8 mouse cellular contexts compared by ENCODE assay signal in genomic region chr14:33447027-33447569, GRCm38 (mm10). TPM values are rescaled to one million over a fixed set of nuclear protein-coding genes. Genes with fewer than 3 reads are reported as not detected.
DNase-seq lines count a peak whose midpoint lies in the region; ATAC-seq and TF ChIP-seq lines count a peak whose summit lies in the region.

Gene Mapk8, minus strand, starts transcription at chr14:33447158.

- H3K36me3 ChIP-seq in ES-E14 (ENCODE audit: control insufficient read depth, insufficient read depth, low read length, poor library complexity, severe bottlenecking): no peaks in the 10 kb centered on the region
- H3K36me3 ChIP-seq in forebrain, embryonic 16.5 days (ENCODE audit: control insufficient read depth, insufficient read depth): no peaks in the 10 kb centered on the region
- H3K36me3 ChIP-seq in lung, embryonic 15.5 days: no peaks in the 10 kb centered on the region

- in situ Hi-C loops in ES-E14 (cut with MboI; ENCODE audit: low sequenced_read_pairs in 2 of 2, unreplicated experiment in 2 of 2): no loop called here

- H3K9me3 ChIP-seq in ES-E14 (ENCODE audit: control insufficient read depth, insufficient read depth, low read depth, low read length): no peaks in the 10 kb centered on the region
- no peaks in the 10 kb centered on the region for H3K9me3 ChIP-seq in forebrain, embryonic 16.5 days (ENCODE audit: control insufficient read depth, low read length)
- no peaks in the 10 kb centered on the region for H3K9me3 ChIP-seq in lung, embryonic 15.5 days

- H3K27me3 ChIP-seq in forebrain, embryonic 16.5 days (replicated peaks; ENCODE audit: control insufficient read depth, insufficient read depth, low read length): no peaks in the 10 kb centered on the region
- H3K27me3 ChIP-seq in lung, embryonic 15.5 days: no peaks in the 10 kb centered on the region

- H3K4me1 ChIP-seq in ES-E14 (ENCODE audit: control insufficient read depth in 2 of 2, insufficient read depth in 2 of 2, low read length in 2 of 2, poor library complexity in 1 of 2): peaks cover 2% of the 10 kb centered on the region in 2 experiments; a peak in 2 of 4 replicates
- H3K4me1 ChIP-seq in forebrain, embryonic 16.5 days (replicated peaks; ENCODE audit: control insufficient read depth, insufficient read depth, low read length): peaks cover 11% of the 10 kb centered on the region
- H3K4me1 ChIP-seq in lung, embryonic 15.5 days: peaks cover 23% of the 10 kb centered on the region; the same call in 1 of the 2 replicates

- H3K4me2 ChIP-seq in forebrain, embryonic 16.5 days (ENCODE audit: low read length): peak within 1 kb of the TSS; percentile 74
- peak within 1 kb of the TSS; percentile 60 for H3K4me2 ChIP-seq in lung, embryonic 15.5 days

- ATAC-seq in forebrain, embryonic 16.5 days: peak; percentile 97
- ATAC-seq in lung, embryonic 15.5 days (ENCODE audit: borderline replicate concordance, extremely low read depth, low FRiP score, low TSS enrichment): peak; percentile 99

- 0 out of 2 replicates have a peak within 1 kb of the TSS, but pooled peaks have one; percentile 42 for H3K27ac ChIP-seq in ES-E14 (ENCODE audit: insufficient read depth, low read depth, low read length, poor library complexity, severe bottlenecking)
- peak within 1 kb of the TSS; percentile 88 for H3K27ac ChIP-seq in forebrain, embryonic 16.5 days (ENCODE audit: low read length)
- H3K27ac ChIP-seq in lung, embryonic 15.5 days: peak within 1 kb of the TSS; percentile 90

- under 1% methylated on average over 52 of the region's 70 CpGs for WGBS in forebrain, embryonic 16.5 days
- 0% methylated on average over 64 of the region's 70 CpGs for WGBS in lung, embryonic 15.5 days

- peak within 1 kb of the TSS; percentile 90 to 96 for H3K4me3 ChIP-seq in ES-E14 (ENCODE audit: insufficient read depth in 1 of 2, low read depth in 1 of 2, low read length in 2 of 2, poor library complexity in 1 of 2, severe bottlenecking in 1 of 2)
- H3K4me3 ChIP-seq in forebrain, embryonic 16.5 days (replicated peaks; ENCODE audit: low read length): peak within 1 kb of the TSS; percentile 62
- peak within 1 kb of the TSS; percentile 85 for H3K4me3 ChIP-seq in lung, embryonic 15.5 days

- peak within 1 kb of the TSS; percentile 93 for H3K9ac ChIP-seq in ES-E14 (ENCODE audit: insufficient read depth, low read depth, low read length, poor library complexity, severe bottlenecking)
- peak within 1 kb of the TSS; percentile 92 for H3K9ac ChIP-seq in forebrain, embryonic 16.5 days (replicated peaks; ENCODE audit: low read depth, low read length)
- peak within 1 kb of the TSS; percentile 85 for H3K9ac ChIP-seq in lung, embryonic 15.5 days

- peak; percentile 81 for DNase-seq in ES-E14 (ENCODE audit: low read depth, low spot score)
- DNase-seq in cerebellum, adult 11-12 months: peak; percentile 96
- DNase-seq in heart, postnatal 4 days: peak; percentile 99
- peak; percentile 91 to 93 for DNase-seq in layer of hippocampus, adult 8-10 months (ENCODE audit: low spot score in 2 of 2)
- DNase-seq in ovary, adult 18-20 months (ENCODE audit: low spot score): peak; percentile 94
- DNase-seq in thymus, postnatal 0 days (ENCODE audit: low spot score): peak; percentile 97

TF ChIP-seq in ES-E14, 5 proteins besides CTCF, POLR2A, EP300 and RAD21:
- TF ChIP-seq ZNF384 (IDR thresholded peaks at IDR 0.05; ENCODE audit: low read depth, low read length) (no peak), CHD2 (IDR thresholded peaks at IDR 0.05; ENCODE audit: low read depth, low read length) (no peak), HCFC1 (IDR thresholded peaks at IDR 0.05; ENCODE audit: borderline replicate concordance, insufficient read depth, low read length) (no peak), ZC3H11A (IDR thresholded peaks at IDR 0.05; ENCODE audit: borderline replicate concordance, low read depth, low read length) (no peak), MAFK (IDR thresholded peaks at IDR 0.05; ENCODE audit: insufficient read depth, low read depth, low read length) (no peak)

RNA-seq across cellular contexts. Expression of gene Mapk8, which starts in this region (rescaled TPM):
- 19.6 and 20.8 TPM in 2 replicates for total RNA-seq in ES-E14 (2012; rRNA removed)
- polyA plus RNA-seq in forebrain, embryonic 16.5 days (2015; fragmentation: Nextera tagmentation; extraction: Ambion mirVana): 39.3 and 39.8 TPM in 2 replicates
- 10 to 100 TPM; 52.3 to 54.7 TPM for total RNA-seq in heart, postnatal 4 days (2021)
- total RNA-seq in layer of hippocampus, adult 8-10 months (2022): 10 to 100 TPM; 75.6 to 93.1 (median 84.1) TPM
- 15.3 and 15.5 TPM in 2 replicates for polyA plus RNA-seq in lung, embryonic 15.5 days (2015; fragmentation: Nextera tagmentation; extraction: Ambion mirVana)
- 11.9 and 12.0 TPM in 2 replicates for polyA plus RNA-seq in thymus, postnatal 0 days (2015; fragmentation: Nextera tagmentation; extraction: Ambion mirVana)

Comparison
In these comparisons a context has a peak if more than half of its experiments do, and no peak if none do; other contexts are left out.
1. Peak in every context shown above with its lines: DNase-seq, ATAC-seq, H3K4me3 ChIP-seq and H3K27ac ChIP-seq.